Mouse (Mus musculus) thymus, adult 2 months (tissue): ENCODE data around the gene Eif3c.

Experiments
- CTCF ChIP-seq: fragments of 200-500 bp; IDR thresholded peaks from 2 replicates; pipeline ENCODE4 v1.5.1; 2012; ENCODE audit warnings: mild to moderate bottlenecking, control low read depth, low read length, moderate library complexity, borderline replicate concordance; ENCODE audit not compliant: control insufficient read depth, poor library complexity, insufficient read depth; ENCODE audit errors: extremely low read depth
- POLR2A ChIP-seq: fragments of 200-500 bp; IDR thresholded peaks from 2 replicates; pipeline ENCODE4 v1.6.1; 2012; ENCODE audit warnings: mild to moderate bottlenecking, low read length, control low read depth, moderate library complexity; ENCODE audit not compliant: control insufficient read depth, poor library complexity, insufficient read depth; ENCODE audit errors: extremely low read depth

- TF ChIP-seq POLR2A = no peak
- no peak for TF ChIP-seq CTCF
Measured at GRCm38 (mm10) chr7:126596414-126596813, 30.2 kb upstream of the Eif3c start.
